Mouse (Mus musculus) embryo, embryonic 9.5 days (tissue): ENCODE measurements around the gene Gm9112.
"Not testable (repeated sequence)": the region's sequence is repeated elsewhere in the genome, so short reads cannot be mapped to it uniquely, and the experiment has no call there.

ENCODE experiments used
- DNase-seq: peaks from one replicate; pipeline ENCODE4 v3.0.0-alpha.2; 2017; ENCODE audit errors: extremely low spot score

Gm9112 gene

GRCm38 (mm10) chrX:102707535-102707934 lies at the start of gene Gm9112, which contains the start of gene Dmrtc1b:
Gene Gm9112, minus strand, starts transcription at chrX:102707635.
Gene Dmrtc1b, plus strand, starts transcription at chrX:102707865.
- not testable (repeated sequence) for DNase-seq

- DNase-seq = not testable (repeated sequence)
These were observed 16.8 kb upstream of the Gm9112 start for GRCm38 (mm10) chrX:102724226-102724625.

GRCm38 (mm10) chrX:102700636-102701035 lies 6.8 kb downstream of the Gm9112 start:
- peak; percentile 0 for DNase-seq

- DNase-seq = peak; percentile 13
These were observed 18.2 kb downstream of the Gm9112 start for GRCm38 (mm10) chrX:102689252-102689651.

- DNase-seq = not testable (repeated sequence)
These were observed 20.6 kb downstream of the Gm9112 start, which contains the start of gene Gm3880 for GRCm38 (mm10) chrX:102686872-102687271. Gene Gm3880, minus strand, starts transcription at chrX:102686972.

- DNase-seq = not testable (repeated sequence)
These were observed 22.7 kb downstream of the Gm9112 start for GRCm38 (mm10) chrX:102684706-102685105.

- DNase-seq = no peak
These were observed 40.8 kb downstream of the Gm9112 start for GRCm38 (mm10) chrX:102666641-102667040.

- DNase-seq = peak; percentile 5
These were observed 46.7 kb downstream of the Gm9112 start for GRCm38 (mm10) chrX:102660712-102661111.
